Mouse (Mus musculus): Measurements from ENCODE around the gene Paf1.

GRCm38 (mm10) chr7:28355221-28355620 lies 37.5 kb upstream of the Paf1 start:
- TF ChIP-seq POLR2A (IDR thresholded peaks at IDR 0.05; ENCODE audit: borderline replicate concordance, low read depth, low read length) (no peak), CTCF (IDR thresholded peaks at IDR 0.05; ENCODE audit: low read depth, low read length) (no peak)

Measured in bone marrow macrophage, adult 2 months (primary cell).